Mouse (Mus musculus) large intestine, adult 2 months (tissue): Measurements from ENCODE around the gene Mrpl12. TPM values are rescaled to one million over a fixed set of nuclear protein-coding genes. Genes with fewer than 3 reads are reported as not detected.

ENCODE experiments used
- DNase-seq: peaks from one replicate; pipeline ENCODE4 v3.0.0-alpha.2; 2012; ENCODE audit warnings: low read depth, low spot score
- WGBS: fragments of 180-500 bp; shearing (Covaris S2); methylation state at CpG from one replicate; pipeline ENCODE4 v1.1.7; 2018; 5-methylcytosine and 5-hydroxymethylcytosine counted together
- polyA plus RNA-seq: library from polyadenylated mRNA; depleted of rRNA; stranded (reverse); fragments of >200 nt; gene quantifications from 2 replicates; pipeline ENCODE4 v1.2.3, GENCODE M21; 2012

The Mrpl12 gene
- polyA plus RNA-seq, 1 experiment, result 139 TPM

DNA sequence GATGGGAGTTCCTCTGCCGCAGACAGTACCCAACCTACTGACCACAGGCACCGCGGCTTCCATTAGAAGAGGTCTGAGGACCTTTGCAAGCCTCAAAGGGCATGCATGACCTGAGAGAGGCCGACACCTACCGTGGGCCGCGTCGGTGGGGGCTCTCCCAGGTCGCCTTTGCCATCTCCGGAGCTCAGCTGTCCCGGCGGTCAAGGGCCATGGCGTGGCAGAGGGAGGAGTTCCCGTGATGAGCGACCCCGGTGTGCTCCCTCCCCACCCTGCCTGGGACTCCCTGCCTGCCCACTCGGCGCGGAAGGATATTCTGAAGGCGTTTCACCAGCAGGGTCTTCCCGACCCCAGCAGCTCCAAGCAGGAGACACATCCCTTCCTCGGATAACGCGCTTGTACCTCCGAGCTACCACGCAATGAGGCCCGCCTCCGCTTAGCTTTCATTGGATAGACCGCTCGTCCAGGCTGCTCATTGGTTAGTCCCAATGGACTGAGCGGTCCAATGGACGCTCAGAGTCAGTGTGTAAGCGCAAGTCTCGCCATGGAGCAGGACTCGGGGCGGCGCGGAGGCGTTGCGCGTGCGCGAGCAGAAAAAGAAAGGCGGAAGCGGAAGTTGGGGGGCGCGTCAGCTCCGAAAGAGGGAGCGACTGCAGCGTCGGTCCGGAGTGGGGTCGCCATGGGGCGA lies 17.2 kb upstream of the Mrpl12 start, which contains the start of gene Arl16:
Arl16 (minus strand) TSS at position 557 of the 685 bp plus-strand sequence.
- DNase-seq, result peak; percentile 97
- WGBS, result under 1% methylated on average over 54 of the region's 54 CpGs

DNA sequence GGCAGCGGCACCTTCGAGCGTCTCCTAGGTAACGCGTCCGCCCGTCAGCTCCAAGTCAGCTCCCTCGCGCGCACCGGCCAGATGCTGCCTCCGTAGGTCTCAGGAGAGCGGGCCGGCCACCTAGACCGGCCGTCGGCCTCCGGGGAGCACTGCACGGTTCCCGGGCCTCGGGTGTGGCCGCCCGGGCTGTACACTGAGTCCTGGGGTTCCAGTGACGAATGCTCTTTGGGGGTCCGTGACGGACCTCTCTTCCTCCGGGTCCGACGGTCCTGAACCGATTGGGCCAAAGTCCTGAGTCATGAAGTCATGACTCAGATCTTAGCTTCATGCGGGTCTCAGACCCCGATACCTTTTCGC lies 16.7 kb upstream of the Mrpl12 start:
- no peak for DNase-seq
- under 1% methylated on average over 33 of the region's 33 CpGs for WGBS

DNA sequence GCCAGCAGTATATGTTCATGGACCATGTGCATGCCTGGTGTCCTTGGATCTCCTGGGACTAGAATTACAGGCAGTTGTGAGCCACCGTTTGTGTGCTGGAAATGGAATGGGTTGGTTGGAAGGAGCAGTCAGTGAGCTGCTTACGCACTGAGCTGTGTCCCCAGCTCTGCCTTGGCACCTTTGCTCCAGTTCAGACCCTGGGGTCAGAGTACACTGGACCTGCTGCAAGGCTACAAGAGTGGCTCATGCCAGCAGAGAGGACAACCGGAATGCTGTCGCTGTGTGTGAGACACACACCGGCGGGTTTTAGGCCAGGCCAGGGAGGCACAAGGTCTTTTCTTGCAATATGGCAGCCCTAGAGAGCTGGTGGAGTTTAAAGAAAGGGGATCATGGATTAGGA lies 12.4 kb upstream of the Mrpl12 start:
- DNase-seq, result no peak
- WGBS, result 92% methylated on average over 6 of the region's 6 CpGs

DNA sequence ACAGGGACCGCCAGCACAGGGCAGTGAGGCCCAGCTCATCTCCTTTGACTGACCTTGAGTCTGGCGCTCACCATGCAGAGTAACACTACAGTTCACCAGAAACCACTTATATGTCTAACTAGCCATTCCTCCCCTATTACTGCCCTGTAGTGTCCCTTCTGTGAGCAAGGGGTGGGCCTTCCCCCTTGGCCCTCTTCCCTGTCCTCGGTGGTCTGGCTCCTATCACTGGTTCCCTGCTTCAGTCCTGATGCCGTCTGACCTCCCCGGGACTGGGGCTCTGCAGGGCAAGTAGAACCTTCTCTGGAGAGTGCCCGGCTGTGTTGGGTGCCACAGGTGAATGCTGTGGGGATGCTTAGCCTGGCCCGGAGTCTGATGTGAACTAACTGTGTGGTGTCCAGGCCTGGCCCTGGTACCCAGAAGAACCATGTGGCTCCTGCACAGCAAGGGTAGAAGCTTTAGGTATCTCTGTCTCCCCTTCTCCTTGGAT lies 922 bp upstream of the Mrpl12 start:
- no peak for DNase-seq

DNA sequence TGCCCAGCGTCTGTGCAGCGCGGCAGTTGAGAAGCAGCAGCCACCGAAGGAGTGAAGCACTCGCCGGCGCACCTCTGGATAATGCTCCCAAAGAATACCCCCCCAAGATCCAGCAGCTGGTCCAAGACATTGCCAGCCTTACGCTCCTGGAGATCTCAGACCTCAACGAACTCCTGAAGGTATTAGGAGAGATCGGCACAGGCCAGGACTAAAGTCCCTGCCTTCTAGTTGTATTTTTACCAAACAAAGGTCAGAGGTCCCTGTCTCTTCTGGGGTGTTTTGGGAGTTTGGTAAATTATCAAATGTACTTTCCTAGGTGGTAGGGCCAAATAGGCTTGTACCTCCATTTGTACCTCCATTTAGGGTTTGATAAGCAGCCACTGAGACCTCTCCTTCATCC lies 838 bp downstream of the Mrpl12 start:
- no peak for DNase-seq

More for the DNA sequence above, 922 bp upstream of the Mrpl12 start:
- WGBS, result 81% methylated on average over 7 of the region's 7 CpGs

DNA sequence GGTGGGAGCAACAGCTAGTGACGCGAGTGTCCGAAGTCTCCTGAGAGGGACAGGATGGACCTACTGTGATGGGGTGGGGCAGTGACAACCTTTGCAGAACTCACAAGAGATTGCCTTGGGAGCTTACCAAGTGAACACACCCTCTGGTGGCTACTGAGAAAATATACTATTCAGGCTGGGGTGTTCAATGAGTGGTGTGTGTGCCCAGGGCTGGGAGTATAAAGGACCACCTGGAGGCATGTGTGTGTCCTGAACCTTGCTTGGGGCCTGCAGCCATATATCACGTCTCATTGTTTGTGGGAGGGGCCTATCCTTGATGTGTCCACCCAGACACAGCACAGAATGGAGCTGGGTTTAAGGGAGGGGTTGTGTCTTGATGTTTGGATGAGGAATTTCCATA lies 4.1 kb downstream of the Mrpl12 start:
- no peak for DNase-seq
- 39% methylated on average over 4 of the region's 4 CpGs for WGBS

More for the DNA sequence above, 838 bp downstream of the Mrpl12 start:
- WGBS, result 5% methylated on average over 10 of the region's 10 CpGs

DNA sequence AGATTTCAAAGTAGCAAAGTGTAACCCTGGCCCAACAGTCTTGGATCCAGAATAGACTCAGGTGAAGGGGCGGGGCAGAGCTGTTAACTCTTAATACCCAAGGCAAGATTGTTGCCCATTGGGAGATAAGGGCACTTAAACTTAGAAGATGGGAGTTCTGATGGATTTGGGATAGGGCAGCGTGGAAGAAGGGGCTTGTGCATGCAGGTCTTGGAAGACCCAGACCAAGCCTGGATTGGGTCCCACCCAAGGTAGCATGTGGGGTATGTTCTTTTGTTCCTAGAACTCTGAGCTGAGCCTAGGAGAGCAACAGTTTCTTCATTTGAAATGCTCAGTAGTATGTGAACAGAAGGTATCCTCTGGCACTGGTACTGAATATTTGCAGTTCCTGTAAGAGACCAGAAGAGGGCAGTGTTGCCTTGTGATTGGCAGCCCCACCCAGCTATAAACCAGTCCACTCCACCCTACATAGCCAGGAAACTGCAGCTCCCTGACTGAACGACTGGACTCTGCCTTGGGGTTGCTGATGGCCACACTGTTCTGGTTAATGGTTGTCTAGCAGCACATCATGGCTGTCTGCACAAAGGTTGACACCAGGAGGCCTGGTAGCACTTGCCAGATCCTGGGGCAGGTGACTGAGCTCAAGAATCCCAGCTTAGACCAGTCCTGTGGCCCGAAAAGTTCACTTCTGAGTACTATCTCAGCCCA lies 4.8 kb downstream of the Mrpl12 start:
- peak; percentile 94 for DNase-seq
- WGBS, result 36% methylated on average over 4 of the region's 4 CpGs

DNA sequence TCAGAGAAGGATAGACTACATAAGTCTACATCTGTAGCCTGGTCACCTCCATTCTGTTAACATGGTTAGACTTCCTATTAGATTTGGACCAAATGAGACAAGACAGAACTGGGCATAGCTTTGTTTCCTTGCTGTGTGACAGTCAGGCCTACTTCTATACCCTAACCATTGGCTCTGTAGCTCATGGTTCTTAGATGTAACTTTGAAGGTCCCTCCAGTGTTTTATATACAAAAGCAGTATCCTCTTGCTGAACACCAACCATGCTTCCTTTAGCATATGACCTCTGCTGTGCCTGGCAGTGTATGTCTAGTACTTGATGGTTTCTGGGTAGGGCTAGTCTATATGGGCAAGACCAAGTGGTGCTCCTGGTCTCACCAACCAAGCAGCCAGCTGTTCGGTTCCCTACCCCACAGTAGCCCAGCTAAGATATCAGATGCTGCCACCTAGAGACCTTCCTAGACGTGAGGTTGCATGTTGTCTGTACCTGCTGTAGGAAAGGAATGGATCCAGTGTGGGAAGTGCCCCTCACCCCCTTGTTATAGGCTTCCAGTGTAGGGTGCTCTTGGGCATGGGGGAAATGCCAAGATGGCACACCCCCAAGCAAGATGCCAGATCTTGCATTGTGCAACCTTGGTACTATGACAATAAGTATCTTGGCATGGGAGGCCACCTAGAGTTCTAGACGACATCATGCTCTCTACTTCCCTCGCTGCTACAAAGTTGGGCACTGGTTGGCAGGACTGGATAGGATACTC lies 6.1 kb downstream of the Mrpl12 start:
- no peak for DNase-seq
- 22% methylated on average over 4 of the region's 4 CpGs for WGBS

DNA sequence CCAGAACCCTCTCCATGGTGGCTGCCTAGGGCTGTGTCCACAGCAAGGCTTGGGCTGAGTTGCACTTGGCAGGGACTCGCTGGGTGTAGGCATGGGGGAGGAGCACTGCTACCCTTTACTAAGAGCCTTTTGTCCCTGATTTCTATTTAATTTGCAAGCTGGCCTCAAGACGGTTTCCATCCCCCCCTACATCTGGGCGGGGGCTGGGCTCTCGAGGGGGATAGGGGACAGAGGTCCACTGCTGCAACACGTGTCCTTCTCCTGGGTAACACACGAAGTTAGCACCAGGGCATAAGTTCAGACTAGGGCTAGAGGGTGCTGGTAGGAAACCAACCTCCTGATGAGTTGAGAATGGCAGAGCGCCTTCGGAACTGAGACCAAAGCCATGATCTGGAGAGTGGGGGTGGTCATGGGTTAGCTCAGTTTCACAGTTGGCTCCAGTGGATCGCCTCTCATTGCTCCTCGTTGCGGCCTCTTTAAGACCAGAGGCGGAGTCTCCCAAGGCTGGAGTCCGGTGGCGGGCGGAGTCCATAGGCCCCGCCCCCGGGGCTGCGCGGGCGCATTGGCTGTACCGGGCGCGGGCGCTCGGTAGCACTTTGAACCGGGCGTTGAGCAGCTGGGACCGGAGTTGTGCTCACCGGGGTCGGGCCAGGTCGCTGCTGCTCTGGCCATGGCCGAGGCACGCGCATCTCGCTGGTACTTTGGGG lies 7.1 kb downstream of the Mrpl12 start, which contains the start of gene Slc25a10:
Slc25a10 (plus strand) TSS at position 524 of the 707 bp plus-strand sequence.
- DNase-seq, result no peak
- WGBS, result under 1% methylated on average over 35 of the region's 35 CpGs

DNA sequence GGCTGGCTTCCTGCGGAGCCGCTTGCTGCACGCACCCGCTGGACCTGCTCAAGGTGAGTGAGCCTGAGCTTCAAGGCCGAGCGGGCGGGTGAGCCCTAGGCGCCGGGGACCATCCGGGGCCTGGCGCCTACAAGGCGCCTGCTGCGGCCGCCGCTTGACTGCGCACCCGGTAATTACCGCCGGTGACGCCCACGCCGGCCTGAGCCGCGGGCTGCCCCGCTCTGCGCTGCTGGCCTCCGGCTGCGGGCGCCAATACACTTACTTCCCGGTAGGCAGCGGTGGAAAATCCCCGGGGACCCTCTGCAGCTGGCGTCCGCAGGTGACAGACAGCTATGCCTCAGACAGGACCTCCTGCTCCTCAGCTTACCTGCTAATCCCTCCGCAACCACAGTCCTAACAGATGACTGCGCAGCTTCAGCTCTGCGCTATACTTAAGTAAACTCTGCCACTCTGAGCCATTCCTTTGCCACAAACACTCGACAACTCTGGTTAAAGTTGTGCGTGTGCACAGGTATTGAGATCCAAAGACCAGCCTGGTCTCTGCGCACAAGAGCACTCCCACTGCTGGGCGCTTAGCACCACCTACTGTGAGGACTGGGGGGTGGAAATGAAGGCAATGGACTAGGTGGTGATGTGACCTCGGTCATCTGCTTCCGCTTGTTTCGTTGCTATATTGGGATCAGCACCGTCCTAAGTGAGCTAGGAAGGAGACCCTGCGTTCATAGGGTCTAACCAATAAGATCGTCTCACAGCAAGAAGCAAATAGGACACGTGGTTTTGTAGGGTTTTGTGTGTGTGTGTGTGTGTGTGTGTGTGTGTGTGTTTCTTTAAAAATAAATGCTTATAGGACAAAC lies 7.8 kb downstream of the Mrpl12 start:
- DNase-seq, result no peak
- WGBS, result under 1% methylated on average over 48 of the region's 48 CpGs

DNA sequence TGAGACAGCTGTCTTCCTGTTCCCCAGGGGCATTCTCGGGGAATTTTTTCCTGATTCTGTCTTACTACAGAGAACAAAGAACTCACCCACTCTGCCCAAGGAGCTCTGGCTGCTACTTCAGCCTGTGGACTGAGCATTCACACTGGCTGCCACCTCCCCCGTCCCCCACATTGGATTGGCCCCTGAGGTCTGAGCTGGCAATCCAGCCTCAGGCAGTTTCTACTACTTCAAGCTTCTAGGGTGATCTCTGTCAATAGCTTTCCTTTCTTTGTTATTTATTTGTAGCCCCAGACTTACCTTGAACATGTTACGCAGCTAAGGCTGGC lies 8.4 kb downstream of the Mrpl12 start:
- WGBS, result 13% methylated on average over 3 of the region's 3 CpGs
- DNase-seq, result no peak

DNA sequence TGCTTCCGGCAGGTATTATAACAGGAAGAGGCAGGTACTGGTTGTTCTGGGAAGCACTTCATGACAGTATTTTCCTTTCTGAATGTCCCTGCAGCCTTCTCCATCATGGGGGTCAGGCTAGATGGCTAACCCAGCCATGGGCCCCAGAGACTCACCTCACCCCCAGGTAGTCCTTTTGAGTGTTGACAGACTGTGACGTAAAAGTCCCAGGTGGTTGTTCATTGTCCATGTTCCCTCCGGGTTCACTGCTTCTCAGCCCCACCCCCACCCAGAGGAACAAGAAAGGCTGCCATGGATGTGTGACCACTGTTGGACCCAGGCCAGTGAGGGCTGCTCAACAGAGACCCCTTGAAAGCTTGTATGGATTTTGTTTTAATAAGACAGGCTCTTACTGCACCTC lies 8.9 kb downstream of the Mrpl12 start:
- WGBS, result 30% methylated on average over 3 of the region's 3 CpGs
- no peak for DNase-seq

DNA sequence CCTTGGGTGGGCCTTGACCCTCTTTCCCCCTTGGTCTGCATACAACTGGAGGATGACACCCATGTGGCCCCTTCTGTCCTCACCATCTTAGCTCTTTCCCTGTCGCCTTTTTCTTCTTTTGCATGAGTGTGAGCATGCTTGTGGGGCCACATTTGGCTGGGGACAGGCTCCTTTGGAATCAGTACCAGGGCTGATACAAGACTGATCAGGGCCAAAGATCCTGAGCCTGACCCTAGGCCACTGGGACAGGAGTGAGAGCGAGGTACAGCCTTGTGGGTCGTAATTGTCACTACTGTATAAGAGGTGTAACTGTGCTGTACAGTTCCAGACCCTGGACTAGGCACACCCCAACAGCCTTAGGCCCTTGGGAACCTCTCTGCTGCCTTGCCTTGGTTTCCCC lies 9.5 kb downstream of the Mrpl12 start:
- DNase-seq, result no peak
- 58% methylated on average over 3 of the region's 3 CpGs for WGBS

DNA sequence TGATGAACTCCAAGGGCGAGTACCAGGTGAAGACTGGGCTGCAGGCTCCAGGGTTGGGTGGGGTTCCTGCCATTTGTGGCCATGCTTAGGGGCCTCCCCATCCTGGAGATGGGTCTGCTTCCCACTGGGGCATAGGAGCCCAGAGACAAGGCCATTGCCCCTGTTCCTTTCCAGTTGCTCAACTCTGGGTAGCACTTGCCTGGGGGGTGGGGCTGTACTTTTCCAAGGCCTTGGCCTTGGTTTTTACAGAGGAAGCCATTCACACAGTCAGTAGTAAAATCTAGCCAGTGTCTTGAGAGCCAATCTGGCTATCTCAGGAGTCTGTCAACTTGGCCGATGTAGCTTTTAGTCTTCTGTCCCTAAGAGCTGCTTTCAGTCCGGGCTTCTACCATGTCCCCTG lies 13.0 kb downstream of the Mrpl12 start:
- WGBS, result 68% methylated on average over 3 of the region's 3 CpGs
- no peak for DNase-seq

DNA sequence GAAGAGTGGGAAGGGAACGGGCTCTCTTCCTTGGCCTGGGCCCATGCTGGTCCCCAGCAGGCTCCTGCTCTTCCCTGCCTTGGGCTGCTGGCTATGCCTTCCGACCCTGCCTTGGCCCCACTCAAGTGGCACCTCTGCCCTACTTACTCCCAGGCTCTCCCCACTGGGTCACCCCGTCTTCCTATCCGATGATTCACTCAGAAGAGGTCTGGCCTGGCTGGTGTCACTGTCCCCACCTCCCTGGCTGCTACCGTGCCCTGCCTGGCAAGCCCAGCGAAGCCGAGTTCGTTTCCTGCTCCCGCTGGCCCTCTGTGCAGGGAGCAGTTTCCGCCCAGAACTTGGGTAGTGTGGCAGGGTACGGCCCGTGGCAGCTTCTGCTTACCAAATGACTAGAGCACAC lies 13.8 kb downstream of the Mrpl12 start:
- no peak for DNase-seq
- 56% methylated on average over 12 of the region's 12 CpGs for WGBS

DNA sequence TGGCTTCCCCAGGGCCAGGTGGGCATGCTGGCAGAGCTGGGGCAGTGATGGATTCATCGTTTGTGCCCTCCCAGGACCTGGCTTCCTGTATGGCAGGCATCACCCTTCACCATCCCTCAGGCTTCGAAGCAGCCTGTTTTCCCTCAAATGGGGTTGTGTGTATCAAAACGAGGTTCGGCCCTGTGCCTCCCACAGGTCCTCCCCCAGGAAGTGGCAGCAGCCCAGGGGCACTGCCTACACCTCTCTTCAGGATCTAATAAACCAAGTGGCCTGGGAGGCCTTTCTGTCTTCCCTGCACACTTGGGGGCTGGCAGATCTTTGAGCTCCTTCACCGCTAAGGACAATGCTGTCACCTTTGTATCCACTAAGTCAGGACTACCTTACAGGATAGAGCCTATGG lies 14.5 kb downstream of the Mrpl12 start:
- DNase-seq, result no peak
- WGBS, result 66% methylated on average over 5 of the region's 5 CpGs

DNA sequence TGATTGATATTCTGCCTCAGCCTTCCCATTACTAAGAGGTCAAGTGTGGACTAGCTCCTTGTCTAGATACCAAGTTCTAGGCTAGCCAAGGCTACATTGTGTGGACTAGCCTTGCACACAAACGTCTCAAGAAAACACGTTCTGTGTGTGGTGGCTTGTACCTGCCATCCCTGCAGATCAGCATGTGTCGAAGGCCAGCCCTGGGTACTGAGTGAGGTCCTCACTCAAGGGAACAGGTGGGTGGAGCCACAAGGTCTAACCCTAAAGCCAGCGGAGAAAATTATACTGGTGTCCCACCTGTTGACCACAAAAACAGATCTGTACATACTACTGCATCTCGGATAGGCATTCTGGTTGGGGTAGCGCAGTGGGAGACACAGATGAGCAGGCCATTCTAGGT lies 15.5 kb downstream of the Mrpl12 start:
- 44% methylated on average over 6 of the region's 6 CpGs for WGBS
- no peak for DNase-seq

DNA sequence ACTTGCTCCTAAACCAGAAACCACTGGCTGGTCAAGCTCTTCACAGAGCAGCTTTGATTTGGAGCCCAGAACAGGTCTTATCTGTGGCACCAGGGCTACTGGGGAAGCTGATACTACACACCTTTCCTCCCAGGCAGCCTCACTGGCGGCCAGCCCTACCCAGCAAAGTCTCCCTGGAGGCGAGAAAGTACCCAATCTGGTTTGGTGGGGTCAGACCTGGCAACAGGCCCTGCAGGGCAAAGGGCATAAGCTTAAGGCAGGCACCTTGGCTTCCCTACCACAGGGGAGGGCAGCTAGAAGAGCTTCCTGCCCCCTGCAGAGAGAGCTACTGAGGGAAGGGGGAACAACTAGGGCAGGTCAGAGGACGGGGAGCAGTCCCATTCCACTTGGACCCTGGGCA lies 15.9 kb downstream of the Mrpl12 start:
- 3% methylated on average over 3 of the region's 3 CpGs for WGBS
- DNase-seq, result no peak

DNA sequence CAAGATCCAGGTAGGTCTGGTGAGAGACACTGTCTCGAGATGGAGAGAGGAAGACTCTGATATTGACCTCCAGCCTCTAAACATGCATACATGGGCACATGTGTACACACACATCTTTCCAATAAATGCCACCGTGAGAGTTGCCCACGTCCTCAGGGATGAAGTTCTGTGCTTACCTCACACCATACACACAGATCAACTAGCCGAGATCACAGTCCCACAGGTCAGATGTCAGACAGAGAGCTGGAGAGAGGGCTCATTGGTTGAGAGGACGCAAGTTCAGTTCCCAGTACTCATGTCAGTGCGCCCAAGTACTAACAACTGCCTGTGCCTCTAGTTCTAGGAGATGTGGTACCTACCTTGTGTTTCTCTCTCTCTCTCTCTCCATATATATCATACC lies 16.6 kb downstream of the Mrpl12 start:
- WGBS, result 32% methylated on average over 6 of the region's 6 CpGs
- no peak for DNase-seq
